Mouse (Mus musculus) midbrain, embryonic 10.5 days (tissue): ENCODE results near the gene Efcc1. TPM values are rescaled to one million over a fixed set of nuclear protein-coding genes. Genes with fewer than 3 reads are reported as not detected.

ENCODE experiments used
- DNase-seq: peaks from one replicate; pipeline ENCODE4 v3.0.0-alpha.2; 2017; ENCODE audit warnings: low spot score
- H3K27ac ChIP-seq: fragments of 300-500 bp; sonication (generic); replicated peaks from 2 replicates; pipeline ENCODE4 v1.5.1; 2016; ENCODE audit warnings: mild to moderate bottlenecking
- H3K27me3 ChIP-seq: fragments of 300-500 bp; sonication (generic); 2 replicates; pipeline ENCODE4 v1.6.1; 2016; ENCODE audit warnings: low read depth, mild to moderate bottlenecking; ENCODE audit not compliant: poor library complexity, severe bottlenecking
- H3K36me3 ChIP-seq: fragments of 300-500 bp; sonication (generic); 2 replicates; pipeline ENCODE4 v1.6.1; 2016; ENCODE audit warnings: mild to moderate bottlenecking, moderate library complexity
- H3K4me1 ChIP-seq: fragments of 300-500 bp; sonication (generic); 2 replicates; pipeline ENCODE4 v1.6.1; 2016
- H3K4me3 ChIP-seq: fragments of 300-500 bp; sonication (generic); 2 replicates; pipeline ENCODE4 v1.5.1; 2016; ENCODE audit warnings: mild to moderate bottlenecking, moderate library complexity
- H3K9me3 ChIP-seq: fragments of 300-500 bp; sonication (generic); replicated peaks from 2 replicates; pipeline ENCODE4 v1.6.1; 2016; ENCODE audit warnings: mild to moderate bottlenecking
- WGBS: fragments of 180-500 bp; shearing (Covaris S2); methylation state at CpG from one replicate; pipeline ENCODE4 v1.1.7; 2016; 5-methylcytosine and 5-hydroxymethylcytosine counted together
- polyA plus RNA-seq: library from polyadenylated mRNA; unstranded; fragments of >200 nt; fragmentation: Nextera tagmentation; extraction: Ambion mirVana; gene quantifications from 2 replicates; pipeline ENCODE4 v1.2.1, GENCODE M21; 2016

Efcc1 gene
- polyA plus RNA-seq, 1 experiment from 2014 or later = 5.4 TPM

DNA sequence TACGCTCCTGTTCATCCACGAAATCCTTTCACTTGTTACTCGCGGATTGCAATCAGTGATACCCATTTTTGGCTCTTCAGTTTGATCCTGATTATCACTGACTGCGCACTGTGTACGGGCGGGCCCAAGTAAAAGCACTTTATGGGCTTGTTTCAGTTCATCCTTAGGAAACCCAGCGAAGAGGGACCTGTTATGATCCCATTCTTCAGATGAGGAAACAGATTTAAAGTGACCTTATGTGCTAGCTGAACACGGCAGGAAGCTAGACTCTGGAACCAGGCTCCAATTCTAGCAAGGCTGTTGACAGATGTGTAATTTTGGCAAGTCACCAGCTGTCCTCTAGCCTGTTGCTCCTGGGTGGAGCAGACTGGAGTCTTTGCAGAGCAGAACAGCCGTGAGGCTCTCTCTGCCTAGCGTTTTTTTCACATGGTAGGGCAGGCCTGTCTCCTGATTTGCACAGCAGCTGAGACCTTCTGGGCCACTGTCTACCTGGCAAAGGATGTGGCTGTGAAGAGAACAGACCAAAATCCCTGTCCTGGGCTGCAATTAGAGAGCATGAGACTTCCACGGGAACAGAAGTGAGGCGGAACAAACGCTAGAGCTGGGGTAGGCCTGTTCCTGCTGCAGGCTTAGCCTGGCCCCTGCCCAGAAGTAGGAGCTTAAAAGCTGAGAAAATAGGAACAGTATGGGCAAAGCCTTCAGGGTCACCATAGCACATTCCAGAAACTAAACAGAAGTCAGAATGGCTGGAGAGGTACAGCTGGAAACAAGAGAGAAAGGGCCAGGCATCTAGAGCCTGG, 2.7 kb downstream of the Efcc1 start:
- WGBS = 23% methylated on average over 14 of the region's 14 CpGs
- Histone ChIP-seq H3K27me3 (peaks cover 92% of the 10 kb centered on the region), H3K4me1 (peaks cover 65% of the 10 kb centered on the region)

DNA sequence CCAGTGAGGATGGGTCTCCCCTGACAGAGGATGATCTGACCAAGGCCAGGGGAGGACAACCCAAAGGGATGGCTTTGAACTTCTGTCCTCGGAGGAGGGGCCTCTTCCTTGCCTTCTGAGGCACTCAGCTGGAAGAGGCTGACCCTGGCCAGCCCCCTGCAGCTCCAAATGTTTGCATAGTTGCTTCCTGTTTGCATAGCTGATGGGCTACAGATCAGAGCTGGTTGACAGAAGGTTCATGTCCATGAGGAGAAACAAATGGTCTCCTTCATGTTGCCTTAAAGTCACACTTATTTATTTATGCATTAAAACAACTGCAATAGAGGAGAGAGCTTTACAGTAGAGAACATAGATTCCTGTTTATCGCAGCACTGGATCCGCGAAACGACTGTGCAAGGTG, 3.5 kb downstream of the Efcc1 start:
- Histone ChIP-seq H3K27me3 (peaks cover 84% of the 10 kb centered on the region), H3K36me3 (peaks cover 16% of the 10 kb centered on the region), H3K4me1 (peaks cover 73% of the 10 kb centered on the region), H3K27ac (no peak overlapping the region; the same call in 1 of the 2 replicates), H3K9me3 (peaks cover 6% of the 10 kb centered on the region; the same call in 1 of the 2 replicates), H3K4me3 (peak overlapping the region; percentile 78; the same call in 1 of the 2 replicates)
- 72% methylated on average over 5 of the region's 5 CpGs for WGBS
- DNase-seq = peak; percentile 35

More for the DNA sequence above, 2.7 kb downstream of the Efcc1 start:
- H3K27ac ChIP-seq = peak overlapping the region; percentile 55
- H3K9me3 ChIP-seq = peaks cover 6% of the 10 kb centered on the region; the same call in 1 of the 2 replicates
- peak overlapping the region; percentile 78 for H3K4me3 ChIP-seq
- DNase-seq = peak; percentile 27
- H3K36me3 ChIP-seq = peaks cover 16% of the 10 kb centered on the region

DNA sequence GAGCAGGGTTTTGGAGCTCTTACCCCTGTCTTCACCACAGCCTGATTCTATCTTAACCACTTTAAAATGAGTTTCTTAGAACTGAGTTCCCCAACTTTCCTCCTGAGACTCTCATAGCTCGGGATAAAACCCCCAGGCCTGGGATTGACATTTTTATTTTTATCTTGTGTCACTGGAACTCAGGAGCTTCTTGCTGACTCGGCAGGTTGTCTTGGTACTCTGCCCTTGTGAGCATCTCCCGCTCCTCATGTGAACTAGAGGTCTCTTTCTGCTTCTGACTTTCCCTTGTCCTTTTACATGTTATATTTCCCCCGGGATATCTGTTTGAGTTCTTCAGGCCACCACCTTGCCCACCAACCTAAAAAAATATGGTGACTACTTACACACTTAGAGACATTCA, 6.3 kb downstream of the Efcc1 start:
- Histone ChIP-seq H3K9me3 (peaks cover 6% of the 10 kb centered on the region; the same call in 1 of the 2 replicates), H3K4me1 (peaks cover 63% of the 10 kb centered on the region), H3K27me3 (peaks cover 66% of the 10 kb centered on the region), H3K4me3 (no peak overlapping the region), H3K27ac (peak overlapping the region; percentile 86), H3K36me3 (peaks cover 19% of the 10 kb centered on the region)
- no peak for DNase-seq
- WGBS = 86% methylated on average over 4 of the region's 4 CpGs

DNA sequence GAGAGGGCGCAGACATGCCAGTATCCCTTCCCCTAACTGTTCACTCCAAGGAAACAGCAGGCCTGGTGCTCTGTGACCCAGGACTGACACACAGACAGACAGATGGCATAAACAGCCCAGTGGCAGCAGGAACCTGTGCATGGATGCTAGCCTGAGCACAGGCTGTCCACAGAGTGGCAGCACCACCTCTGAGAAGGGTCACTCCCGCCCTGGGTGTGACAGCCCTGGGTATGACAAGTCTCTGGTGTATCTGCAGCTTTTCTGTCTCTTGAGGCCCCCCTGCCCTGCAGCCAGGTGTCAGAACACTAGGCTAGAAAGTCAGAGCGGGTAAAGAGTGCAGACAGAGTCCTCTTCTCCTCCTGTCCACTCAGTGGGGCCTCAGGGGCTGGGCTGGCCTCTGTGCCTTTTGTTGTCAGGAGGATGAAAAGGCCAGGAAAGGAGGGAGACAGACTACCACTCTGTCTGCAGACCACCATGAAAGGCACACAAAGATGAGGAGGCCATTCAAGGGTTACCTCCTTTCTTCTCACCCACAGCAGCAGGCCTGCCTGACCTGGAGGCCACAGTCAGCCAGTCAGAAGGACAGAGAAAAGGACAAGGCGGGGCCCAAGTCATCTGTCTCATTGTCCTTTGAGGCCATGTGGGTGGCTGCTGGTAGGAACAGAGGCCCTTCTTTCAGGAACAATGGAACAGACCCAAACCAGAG, 7.4 kb downstream of the Efcc1 start:
- 30% methylated on average over 4 of the region's 4 CpGs for WGBS
- Histone ChIP-seq H3K4me1 (peaks cover 56% of the 10 kb centered on the region), H3K9me3 (peaks cover 6% of the 10 kb centered on the region; the same call in 1 of the 2 replicates), H3K27ac (peak overlapping the region; percentile 86), H3K4me3 (peak overlapping the region; percentile 15), H3K36me3 (peaks cover 25% of the 10 kb centered on the region), H3K27me3 (peaks cover 54% of the 10 kb centered on the region)
- peak; percentile 87 for DNase-seq

DNA sequence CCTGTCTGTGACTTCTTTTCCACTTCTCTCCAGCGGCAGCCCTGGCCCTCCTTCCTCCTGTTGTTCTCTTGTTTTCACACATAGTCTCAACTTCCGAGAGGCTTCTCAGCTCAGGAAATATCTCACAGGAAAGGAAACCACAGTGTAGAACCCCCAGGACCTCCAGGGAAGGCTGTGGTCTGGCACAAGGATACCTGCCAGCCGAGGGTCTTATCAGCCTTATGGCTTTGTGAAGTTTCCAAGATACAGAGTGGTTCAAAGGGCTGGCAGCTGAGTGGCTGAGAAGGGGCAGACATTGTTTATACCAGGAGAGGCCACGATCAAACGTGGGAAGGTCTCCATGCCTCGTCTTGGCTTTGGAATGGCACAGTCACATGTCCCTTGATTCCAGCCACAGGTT, 9.2 kb downstream of the Efcc1 start:
- WGBS = 66% methylated on average over 6 of the region's 6 CpGs
- Histone ChIP-seq H3K27me3 (peaks cover 36% of the 10 kb centered on the region), H3K4me1 (peaks cover 51% of the 10 kb centered on the region), H3K27ac (peak overlapping the region; percentile 86), H3K9me3 (0 out of 2 replicates have a peak, but pooled peaks cover 2% of the 10 kb centered on the region), H3K36me3 (peaks cover 21% of the 10 kb centered on the region), H3K4me3 (no peak overlapping the region)
- DNase-seq = no peak

DNA sequence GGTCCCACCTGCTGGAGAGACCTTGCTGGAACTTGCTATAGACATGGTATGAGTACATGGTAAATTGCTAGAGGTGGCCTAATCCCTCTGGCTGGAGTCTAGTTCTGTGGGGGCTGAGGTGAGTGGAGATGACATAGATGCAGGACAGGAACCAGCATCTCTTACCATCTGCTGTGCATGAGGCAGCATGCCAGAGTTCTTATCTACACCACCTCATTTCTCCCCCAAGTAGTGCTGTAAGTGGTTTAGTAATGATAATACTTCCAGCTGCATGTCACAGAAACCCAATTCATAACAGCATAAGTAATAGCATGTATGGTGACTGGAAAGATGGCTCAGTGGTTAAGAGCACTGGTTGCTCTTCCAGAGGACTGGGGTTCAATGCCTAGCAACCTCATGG, 9.8 kb downstream of the Efcc1 start:
- H3K27ac ChIP-seq = peak overlapping the region; percentile 86
- no peak overlapping the region for H3K4me3 ChIP-seq
- DNase-seq = no peak

DNA sequence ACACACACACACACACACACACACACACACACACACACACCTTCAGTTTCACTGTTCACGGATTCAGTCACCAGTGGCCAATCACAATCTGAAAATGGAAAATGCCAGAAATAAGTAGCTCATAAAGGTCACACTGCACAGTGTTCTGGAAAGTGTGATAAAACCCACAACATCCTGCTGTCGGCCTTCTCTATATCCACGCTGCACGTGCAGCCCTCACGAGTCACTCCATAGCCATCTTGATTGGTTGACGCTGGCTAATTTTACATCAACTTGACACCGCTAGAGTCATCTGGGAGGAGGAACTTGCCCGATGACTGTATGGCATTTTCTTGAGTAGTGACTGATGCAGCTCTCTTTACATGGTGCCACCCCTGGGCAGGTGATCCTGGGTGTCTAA, 11.3 kb downstream of the Efcc1 start:
- Histone ChIP-seq H3K27me3 (peaks cover 15% of the 10 kb centered on the region), H3K9me3 (no peaks in the 10 kb centered on the region), H3K4me1 (peaks cover 48% of the 10 kb centered on the region), H3K4me3 (no peak overlapping the region), H3K36me3 (peaks cover 9% of the 10 kb centered on the region; the same call in 1 of the 2 replicates), H3K27ac (0 out of 2 replicates have a peak overlapping the region, but pooled peaks have one; percentile 28)
- no peak for DNase-seq
- 95% methylated on average over 8 of the region's 8 CpGs for WGBS

More for the DNA sequence above, 9.8 kb downstream of the Efcc1 start:
- Histone ChIP-seq H3K27me3 (peaks cover 30% of the 10 kb centered on the region), H3K36me3 (peaks cover 15% of the 10 kb centered on the region), H3K9me3 (no peaks in the 10 kb centered on the region), H3K4me1 (peaks cover 51% of the 10 kb centered on the region)

DNA sequence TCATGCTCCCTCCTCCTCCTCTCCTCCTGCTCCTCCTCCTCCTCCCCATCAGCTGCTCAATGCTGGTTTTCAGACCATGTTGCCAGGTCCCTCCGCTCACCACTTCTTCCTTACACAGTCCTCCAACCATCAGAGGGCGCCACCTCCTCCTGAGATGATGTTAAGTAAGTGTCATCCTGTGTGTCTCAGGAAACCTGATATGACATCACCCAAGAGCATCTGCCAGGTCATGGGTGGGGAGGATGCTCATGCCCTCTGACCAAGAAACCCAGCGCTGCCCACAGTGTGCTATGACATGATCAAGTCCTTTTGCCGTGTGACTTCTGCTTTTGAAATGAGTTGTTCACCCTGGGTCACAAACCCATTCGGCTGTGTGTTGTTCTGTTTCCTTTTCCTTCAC, 12.1 kb downstream of the Efcc1 start:
- peak overlapping the region; percentile 28; the same call in 1 of the 2 replicates for H3K27ac ChIP-seq
- H3K9me3 ChIP-seq = no peaks in the 10 kb centered on the region
- H3K27me3 ChIP-seq = peaks cover 9% of the 10 kb centered on the region; the same call in 1 of the 2 replicates
- DNase-seq = no peak
- no peak overlapping the region for H3K4me3 ChIP-seq
- WGBS = 76% methylated on average over 5 of the region's 5 CpGs
- H3K4me1 ChIP-seq = peaks cover 40% of the 10 kb centered on the region
- H3K36me3 ChIP-seq = peaks cover 9% of the 10 kb centered on the region; the same call in 1 of the 2 replicates

DNA sequence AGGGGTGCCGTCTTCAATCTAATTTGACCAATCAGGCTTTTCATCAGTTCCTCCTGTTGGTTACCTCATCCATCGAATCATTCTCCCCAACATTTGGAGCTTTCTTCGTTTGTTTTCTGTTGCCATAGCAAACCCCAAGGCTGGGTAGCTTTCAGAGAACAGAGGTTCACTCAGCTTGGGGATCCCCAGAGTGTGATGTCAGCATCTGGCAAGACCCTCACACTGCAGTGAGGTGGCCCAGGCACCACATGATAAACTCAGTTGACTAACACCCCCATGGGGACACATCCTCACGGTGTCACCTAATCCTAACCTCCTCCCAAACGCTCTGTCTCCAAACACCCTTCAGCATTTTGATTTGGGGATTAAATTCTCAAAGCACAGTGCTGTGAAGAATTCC, 12.6 kb downstream of the Efcc1 start:
- Histone ChIP-seq H3K27ac (peak overlapping the region; percentile 28; the same call in 1 of the 2 replicates), H3K4me1 (peaks cover 35% of the 10 kb centered on the region), H3K4me3 (no peak overlapping the region), H3K27me3 (peaks cover 9% of the 10 kb centered on the region; the same call in 1 of the 2 replicates), H3K36me3 (peaks cover 9% of the 10 kb centered on the region; the same call in 1 of the 2 replicates), H3K9me3 (no peaks in the 10 kb centered on the region)
- no peak for DNase-seq
- 70% methylated on average over 5 of the region's 5 CpGs for WGBS

DNA sequence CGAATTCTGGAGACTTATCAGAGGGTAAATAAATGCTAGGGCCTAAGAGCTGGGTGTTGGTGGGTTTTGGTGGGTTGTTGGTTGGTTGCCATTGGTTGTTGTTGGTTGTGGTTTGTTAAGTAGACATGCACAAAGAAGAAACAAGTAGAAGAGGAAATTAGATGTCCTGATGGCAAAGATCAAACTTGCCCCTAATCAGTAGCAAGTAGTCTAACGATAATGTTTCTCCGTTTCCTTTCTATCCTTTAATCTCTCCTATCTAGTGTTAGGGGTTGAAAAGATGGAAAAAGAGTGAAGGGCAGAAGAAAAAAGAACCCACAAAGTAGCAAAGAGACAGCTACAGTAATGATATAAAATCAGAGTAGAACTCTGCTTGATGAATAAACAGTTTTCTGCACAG, 14.0 kb downstream of the Efcc1 start:
- no peaks in the 10 kb centered on the region for H3K9me3 ChIP-seq
- H3K4me3 ChIP-seq = no peak overlapping the region
- WGBS = 88% methylated on average over 3 of the region's 3 CpGs
- peaks cover 22% of the 10 kb centered on the region for H3K4me1 ChIP-seq
- no peak for DNase-seq
- H3K36me3 ChIP-seq = peaks cover 9% of the 10 kb centered on the region; the same call in 1 of the 2 replicates
- peaks cover 9% of the 10 kb centered on the region; the same call in 1 of the 2 replicates for H3K27me3 ChIP-seq
- H3K27ac ChIP-seq = no peak overlapping the region

DNA sequence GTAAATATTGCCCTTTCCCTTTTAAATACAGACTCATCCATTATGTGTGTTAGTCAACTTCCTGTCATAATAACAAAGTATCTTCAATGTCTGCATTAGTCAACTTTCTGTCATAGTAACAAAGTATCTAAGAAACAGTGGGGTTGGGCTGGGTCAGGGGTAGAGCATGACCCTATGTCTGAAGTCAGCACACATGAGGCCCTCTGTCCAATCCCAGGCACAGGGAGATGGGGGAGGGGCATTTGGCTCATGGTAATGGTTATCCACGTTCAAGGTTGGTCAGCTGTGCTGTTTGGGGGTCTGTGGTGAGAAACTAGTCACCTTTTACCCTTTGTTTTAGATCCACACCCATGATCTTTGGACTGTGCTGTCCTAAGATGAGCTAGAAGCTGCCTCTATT, 14.6 kb downstream of the Efcc1 start:
- no peak for DNase-seq
- Histone ChIP-seq H3K36me3 (peaks cover 14% of the 10 kb centered on the region), H3K4me1 (peaks cover 15% of the 10 kb centered on the region), H3K9me3 (no peaks in the 10 kb centered on the region), H3K27me3 (peaks cover 4% of the 10 kb centered on the region; the same call in 1 of the 2 replicates), H3K4me3 (no peak overlapping the region), H3K27ac (no peak overlapping the region)
- 41% methylated on average over 1 of the region's 1 CpGs for WGBS

DNA sequence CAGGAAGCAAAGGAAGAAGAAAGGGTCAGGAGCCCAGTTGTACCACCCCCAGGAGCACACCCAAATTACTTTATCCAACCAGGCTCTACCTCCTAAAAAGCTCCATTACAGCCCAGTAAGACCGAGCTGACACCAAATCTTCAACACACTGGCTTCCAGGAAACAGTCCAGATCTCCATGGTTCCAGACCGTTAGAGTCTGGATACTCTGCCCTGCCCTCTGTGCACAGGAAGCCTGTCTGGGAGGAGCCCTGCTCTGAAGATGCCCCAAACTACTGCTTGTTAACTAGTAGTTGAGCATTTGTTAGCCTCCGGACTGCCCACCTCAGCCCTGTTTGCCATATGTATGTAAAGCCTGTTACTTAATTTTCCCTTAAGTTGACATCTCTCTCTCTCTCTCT, 15.4 kb downstream of the Efcc1 start:
- Histone ChIP-seq H3K4me3 (no peak overlapping the region), H3K4me1 (peaks cover 13% of the 10 kb centered on the region), H3K27me3 (no peaks in the 10 kb centered on the region), H3K36me3 (peaks cover 20% of the 10 kb centered on the region), H3K9me3 (no peaks in the 10 kb centered on the region), H3K27ac (no peak overlapping the region)
- DNase-seq = no peak
- WGBS = 83% methylated on average over 3 of the region's 3 CpGs
